Mouse (Mus musculus) cortical plate, adult 2 months (tissue): ENCODE measurements around the gene Slc2a6.

Source experiments
- CTCF ChIP-seq: fragments of 200-500 bp; IDR thresholded peaks from 2 replicates; pipeline ENCODE4 v1.5.1; 2011; ENCODE audit warnings: mild to moderate bottlenecking, control low read depth, low read length; ENCODE audit not compliant: insufficient read depth; ENCODE audit errors: extremely low read depth
- POLR2A ChIP-seq: fragments of 200-500 bp; IDR thresholded peaks from 2 replicates; pipeline ENCODE4 v1.6.1; 2011; ENCODE audit warnings: mild to moderate bottlenecking, low read length, control low read depth; ENCODE audit not compliant: insufficient read depth; ENCODE audit errors: extremely low read depth

GRCm38 (mm10) chr2:27025545-27025944 lies 2.3 kb downstream of the Slc2a6 start:
- TF ChIP-seq POLR2A (no peak), CTCF (no peak)
